ENCODE assay signal across 13 mouse cellular contexts in the genomic region with DNA sequence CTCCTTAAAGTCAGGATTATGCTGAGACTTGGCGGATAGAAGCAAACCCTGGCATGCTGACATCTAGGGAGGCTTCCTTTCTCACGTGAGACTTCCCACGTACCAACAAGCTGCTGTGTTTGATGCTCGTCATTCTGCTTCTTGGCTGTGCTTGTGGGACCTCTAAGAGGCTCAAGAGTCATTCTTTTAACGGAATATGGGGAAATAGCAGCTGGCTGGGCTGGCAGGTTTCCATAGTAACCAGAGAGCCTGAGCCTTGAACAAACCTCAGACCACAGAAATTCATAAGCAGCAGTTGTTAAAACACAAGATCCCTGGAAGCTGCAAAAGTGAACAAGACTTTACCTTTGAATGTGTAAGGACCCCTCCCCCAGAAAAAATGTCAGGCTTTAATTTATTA. TPM values are rescaled to one million over a fixed set of nuclear protein-coding genes. Genes with fewer than 3 reads are reported as not detected.
DNase-seq lines count a peak whose midpoint lies in the region.
"Had no signal": no experiment of that assay in that cellular context is flagged by ENCODE, and none has a peak within 500 bp of the region (broad histone marks: within the 10 kb centered on the region; RNA-seq: fewer than 3 reads in every experiment).

No protein-coding gene starts in this region.

- DNase-seq in left cerebral cortex, postnatal 25 days (ENCODE audit: low spot score in 2 of 2) = peak; percentile 6 to 7
- DNase-seq in left cerebral cortex, adult 8-10 months (ENCODE audit: low spot score in 2 of 2) = no peak
- peak; percentile 2 for DNase-seq in right cerebral cortex, postnatal 14 days
- no peak for DNase-seq in right cerebral cortex, adult 2 months (ENCODE audit: low spot score in 2 of 2)
- DNase-seq in fibroblast of lung, adult 2 months (ENCODE audit: low read depth) = peak; percentile 60
- peak; percentile 1 for DNase-seq in retina, embryonic 14.5 days (ENCODE audit: low spot score)
- DNase-seq in thymus, adult 18-20 months = no peak
- no peak for DNase-seq in gastrocnemius, postnatal 10 days
- DNase-seq: cerebellum, postnatal 25 days; gastrocnemius, postnatal 25 days; kidney, adult 8-10 months; lung, postnatal 36 days; thymus, postnatal 4 days had no signal

- intact Hi-C loops in left cerebral cortex, postnatal 25 days (cut with DNase I) = no loop called here

RNA-seq across cellular contexts. Expression of gene A730046J19Rik, which starts 9.4 kb away (rescaled TPM):
- total RNA-seq in left cerebral cortex, postnatal 25 days (2021) = under 1 TPM; 0.16 to 0.25 TPM
- under 1 TPM; 0.38 to 0.46 (median 0.42) TPM for total RNA-seq in left cerebral cortex, adult 8-10 months (2022)
- total RNA-seq in gastrocnemius, postnatal 10 days (2021) = under 1 TPM; 0.28 to 0.61 TPM

Comparison
In these comparisons a context has a peak if more than half of its experiments do, and no peak if none do; other contexts are left out.
1. DNase-seq: peak in left cerebral cortex, postnatal 25 days (2 of 2), right cerebral cortex, postnatal 14 days (single experiment), fibroblast of lung, adult 2 months (single experiment) and retina, embryonic 14.5 days (single experiment); none in left cerebral cortex, adult 8-10 months (0 of 2), right cerebral cortex, adult 2 months (0 of 2), thymus, adult 18-20 months (0 of 2) and gastrocnemius, postnatal 10 days (single experiment).